Mouse (Mus musculus): ENCODE measurements around the gene Tnr.

DNA sequence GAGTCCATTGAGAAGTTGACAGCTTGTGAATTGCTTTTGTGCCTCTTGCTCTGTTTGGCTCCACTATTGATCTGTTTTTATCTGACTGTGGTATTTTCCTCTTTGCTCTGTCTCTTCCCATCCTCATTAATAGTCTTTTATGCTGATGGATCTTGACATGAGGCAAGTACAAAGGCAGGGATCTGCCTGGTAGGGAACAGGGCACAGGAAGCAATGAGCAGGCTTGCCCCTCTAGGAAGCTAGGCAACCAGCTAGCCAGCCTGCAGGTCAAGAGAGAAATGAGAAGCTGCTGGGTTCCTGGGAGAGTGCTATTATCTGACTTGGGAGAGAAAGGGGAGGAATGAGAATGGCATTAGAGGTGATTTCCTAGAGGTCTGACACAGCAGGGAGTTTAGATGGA lies 391.2 kb downstream of the Tnr start:
- TF ChIP-seq CTCF (IDR thresholded peaks at IDR 0.05; ENCODE audit: low read depth) (no peak), EP300 (IDR thresholded peaks at IDR 0.05; ENCODE audit: low read depth) (no peak)
